Mouse (Mus musculus) megakaryocyte-erythroid progenitor cell, adult 5-6 weeks (primary cell): Measurements from ENCODE around the gene Ptafr. TPM values are rescaled to one million over a fixed set of nuclear protein-coding genes. Genes with fewer than 3 reads are reported as not detected.
A peak's percentile ranks its signal among the peaks of the same experiment; 100 is the strongest.

Experiments
- ATAC-seq: replicated peaks from 2 replicates; pipeline ENCODE4 v1.8.0; 2016; ENCODE audit warnings: mild to moderate bottlenecking, inconsistent platforms; ENCODE audit not compliant: severe bottlenecking, poor library complexity, low FRiP score, low TSS enrichment
- total RNA-seq, 2 experiments: library from RNA; stranded (forward) in 1 of 2; stranded (reverse) in 1 of 2; fragments of 200-1000, 215-1000 nt in 1 of 2; fragments of >200 nt in 1 of 2; fragmentation: Nextera tagmentation in 1 of 2; gene quantifications; 2 replicates each; pipeline ENCODE4 v1.2.3; 2014 to 2017

Gene Ptafr
- total RNA-seq, 2 experiments from 2014 or later: not detected

DNA sequence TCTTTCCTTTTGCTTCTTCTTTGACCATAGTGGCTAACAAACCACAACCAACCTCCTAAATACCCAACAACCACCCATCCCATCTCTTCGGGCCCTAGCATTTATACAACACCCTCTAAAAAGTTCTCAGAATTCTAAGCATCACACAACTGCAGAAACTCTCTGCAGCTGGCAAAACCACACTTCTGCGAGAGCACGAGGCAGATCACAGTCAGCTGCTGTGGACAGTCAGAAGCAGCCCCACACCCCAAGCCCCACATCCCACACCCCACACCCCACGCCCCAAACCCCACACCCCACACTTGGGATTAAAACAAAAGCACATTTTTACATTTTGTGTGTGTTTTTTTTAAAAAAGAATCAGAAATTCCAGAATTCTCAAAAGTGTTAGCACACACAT lies 39.6 kb downstream of the Ptafr start:
- no peak for ATAC-seq

DNA sequence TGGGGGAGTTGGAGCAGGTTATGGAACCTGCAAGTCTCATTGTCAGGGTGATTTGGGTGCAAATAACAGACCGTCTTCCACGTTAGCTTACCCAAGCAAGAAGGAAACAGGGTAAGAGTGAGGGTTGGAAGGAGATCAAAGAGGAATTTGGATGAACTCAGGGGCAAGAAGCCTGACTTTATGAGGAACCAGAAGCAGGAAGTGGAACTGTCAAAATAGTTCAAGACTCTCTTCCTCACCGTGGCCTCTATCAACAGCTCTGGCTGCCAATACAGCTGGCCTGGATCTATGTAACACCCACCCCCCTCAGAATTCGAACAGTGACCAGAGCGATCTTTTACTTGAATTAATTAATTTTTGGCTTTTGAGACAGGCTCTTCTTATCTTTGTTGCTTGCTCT lies 41.9 kb downstream of the Ptafr start:
- ATAC-seq: no peak

DNA sequence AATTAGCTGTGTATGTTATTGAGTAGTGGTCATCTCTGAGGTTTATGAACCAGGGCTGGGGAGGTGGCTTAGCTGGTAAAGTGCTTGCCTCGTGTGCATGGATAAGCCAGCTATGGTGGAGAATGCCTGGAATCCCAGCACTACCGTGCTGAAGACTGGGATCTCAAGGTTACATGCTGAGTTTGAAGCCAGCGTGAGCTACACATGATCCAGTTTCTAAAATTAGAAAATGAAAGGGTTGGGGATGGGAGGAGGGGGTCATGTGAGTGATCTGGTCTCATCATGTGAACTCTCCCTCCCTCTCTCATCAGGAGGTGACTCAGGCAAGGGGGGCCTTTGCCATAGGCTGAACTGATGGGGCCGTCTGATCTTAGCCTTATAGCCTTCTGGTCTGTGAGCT lies 44.3 kb downstream of the Ptafr start:
- no peak for ATAC-seq

DNA sequence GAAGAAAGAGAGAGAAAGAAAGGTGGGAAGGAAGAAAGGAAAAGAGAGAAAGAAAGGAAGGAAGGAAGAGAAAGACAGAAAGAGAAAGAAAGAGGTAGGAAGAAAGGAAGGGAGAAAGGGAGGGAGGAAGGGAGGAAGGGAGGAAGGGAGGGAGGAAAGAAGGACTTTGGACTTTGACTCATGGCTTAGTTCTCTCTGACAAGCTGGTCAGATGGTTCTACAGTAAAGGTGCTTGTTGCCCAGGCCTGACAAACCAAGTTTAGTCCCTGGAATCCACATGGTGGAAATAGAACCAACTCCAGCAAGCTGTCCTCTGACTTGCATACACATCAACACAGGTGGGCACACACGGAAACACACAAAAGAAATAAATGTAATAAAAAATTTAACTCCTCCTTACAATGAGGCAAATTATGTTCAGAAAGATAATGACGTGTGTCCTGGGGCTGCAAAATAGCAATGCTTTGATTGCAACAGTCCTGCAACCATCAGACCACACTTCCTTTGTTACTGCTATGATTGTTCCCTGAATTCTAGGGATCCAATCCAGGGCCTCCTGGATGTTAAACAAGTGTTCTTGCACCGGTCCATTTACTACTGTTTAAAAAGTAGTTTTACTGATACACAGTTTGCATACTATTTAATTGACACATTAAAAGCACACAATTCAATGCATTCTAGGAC lies 46.6 kb downstream of the Ptafr start:
- no peak for ATAC-seq

DNA sequence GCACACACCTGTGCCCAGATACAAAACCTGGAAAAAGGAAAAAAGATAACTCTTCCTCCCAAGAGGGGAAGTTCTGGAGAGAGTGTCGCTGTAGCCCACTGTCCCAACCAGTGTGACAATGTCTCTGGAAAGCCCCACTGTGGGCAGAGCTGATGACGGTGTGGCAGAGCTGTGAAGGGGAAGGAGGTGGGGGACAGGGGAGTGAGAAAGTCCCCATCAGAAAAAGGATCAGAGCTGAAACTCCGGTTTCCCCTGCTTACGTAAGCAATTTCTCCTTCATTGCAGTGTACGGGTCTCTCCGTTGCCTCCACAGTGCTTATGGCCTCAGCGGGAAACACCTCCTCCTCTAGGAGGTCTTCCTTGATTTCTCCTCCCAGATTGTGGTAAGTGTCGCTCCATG lies 47.5 kb downstream of the Ptafr start:
- ATAC-seq: no peak

DNA sequence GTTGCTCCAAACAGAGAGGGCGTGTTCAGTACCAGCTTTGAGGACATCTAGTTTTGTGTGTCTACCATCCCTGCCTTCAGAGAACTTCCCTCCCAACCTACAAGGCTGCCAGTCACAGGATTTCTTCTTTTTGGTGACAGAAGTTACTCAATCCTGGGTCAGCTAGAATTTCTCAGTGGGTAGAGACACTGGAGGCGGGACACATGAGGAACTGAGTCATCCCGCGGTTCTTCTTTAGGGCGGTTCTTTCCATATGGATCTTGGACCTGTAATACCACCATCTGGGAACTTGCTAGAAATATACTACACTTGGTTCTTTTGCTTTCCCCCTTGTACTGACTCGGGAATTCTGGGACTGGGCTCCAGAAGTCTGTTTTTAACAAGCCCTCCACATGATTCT lies 54.0 kb downstream of the Ptafr start:
- no peak for ATAC-seq

DNA sequence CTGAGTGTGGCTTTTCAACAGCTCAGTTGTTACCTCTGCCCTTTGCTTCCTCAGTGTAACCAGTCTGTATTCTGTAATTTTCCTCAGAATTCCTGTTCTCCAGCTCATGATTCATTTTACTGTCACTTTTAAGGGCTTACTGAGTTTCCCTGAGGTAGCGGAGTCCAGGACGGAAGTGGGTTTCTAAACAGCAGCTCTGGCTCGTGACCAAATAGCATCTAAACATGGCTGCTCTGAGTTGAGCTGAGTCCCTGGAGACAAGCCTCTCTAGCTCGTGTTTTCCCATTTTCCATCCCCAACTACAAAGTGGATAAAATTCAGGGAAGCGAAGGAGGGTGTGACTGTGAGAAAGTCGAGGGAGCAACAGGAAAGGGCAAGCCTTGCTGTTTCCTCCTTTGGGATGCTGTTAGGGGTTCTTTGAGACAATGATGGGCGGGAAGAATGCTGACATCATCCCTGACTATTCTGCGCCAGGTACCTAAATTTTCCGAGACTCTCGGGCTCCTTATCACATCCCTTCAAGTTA lies 55.0 kb downstream of the Ptafr start:
- no peak for ATAC-seq

DNA sequence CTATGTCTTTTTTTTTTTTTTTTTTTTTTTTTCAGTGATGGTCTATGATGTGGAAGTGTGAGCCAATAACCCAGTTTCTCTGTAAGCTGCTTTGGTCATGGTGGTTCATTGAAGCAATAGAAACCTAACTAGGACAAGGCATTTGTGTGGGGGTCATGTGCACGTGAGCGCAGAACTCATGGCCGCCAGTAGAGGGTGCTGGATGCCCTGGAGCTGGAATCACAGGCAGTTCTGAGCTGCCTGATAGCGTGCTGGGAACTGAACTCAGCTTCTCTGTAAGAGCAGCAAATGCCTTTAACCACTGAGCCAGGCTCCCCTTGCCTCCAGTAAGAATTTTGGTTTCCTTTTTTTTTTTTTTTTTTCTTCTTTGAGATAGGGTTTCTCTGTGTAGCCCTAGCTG lies 56.3 kb downstream of the Ptafr start:
- no peak for ATAC-seq

DNA sequence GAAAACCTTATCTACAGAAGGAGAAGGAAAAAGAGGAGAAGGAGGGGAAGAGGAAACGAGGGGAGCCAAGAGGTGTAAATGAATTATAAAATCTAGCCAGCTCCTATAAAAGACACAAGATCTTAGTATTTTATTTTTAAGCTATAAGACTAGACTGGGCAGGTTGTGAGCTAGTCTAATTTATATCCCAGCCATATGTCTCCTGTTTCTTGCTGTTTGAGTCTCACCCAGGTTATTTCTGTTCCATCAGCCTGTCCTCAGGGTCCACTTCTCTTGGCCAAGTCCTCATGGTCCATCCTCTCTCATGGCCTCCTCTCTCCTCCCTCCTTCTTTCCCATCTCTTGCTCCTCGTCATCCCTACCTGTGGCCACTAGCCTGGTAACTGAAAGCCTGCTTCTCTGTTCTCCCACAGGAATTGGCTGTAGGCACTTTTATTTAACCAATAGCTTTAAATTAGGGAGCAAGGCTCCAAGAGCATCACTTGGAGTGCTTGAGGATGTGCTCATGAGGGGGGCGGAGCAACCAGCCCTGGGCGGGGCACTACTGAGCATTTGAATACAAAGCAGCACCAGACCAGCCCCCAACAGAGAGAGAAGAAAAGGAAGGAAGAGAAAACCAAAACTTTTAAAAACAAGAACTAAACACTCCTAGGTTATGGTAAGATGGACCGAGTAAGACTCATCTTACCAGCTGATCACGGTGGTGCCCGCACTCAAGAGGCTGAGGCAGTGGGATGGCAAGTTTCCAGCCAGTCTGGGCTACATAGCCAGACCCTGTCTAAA lies 57.6 kb downstream of the Ptafr start:
- 0 out of 2 replicates have a peak, but pooled peaks have one; percentile 31 for ATAC-seq

DNA sequence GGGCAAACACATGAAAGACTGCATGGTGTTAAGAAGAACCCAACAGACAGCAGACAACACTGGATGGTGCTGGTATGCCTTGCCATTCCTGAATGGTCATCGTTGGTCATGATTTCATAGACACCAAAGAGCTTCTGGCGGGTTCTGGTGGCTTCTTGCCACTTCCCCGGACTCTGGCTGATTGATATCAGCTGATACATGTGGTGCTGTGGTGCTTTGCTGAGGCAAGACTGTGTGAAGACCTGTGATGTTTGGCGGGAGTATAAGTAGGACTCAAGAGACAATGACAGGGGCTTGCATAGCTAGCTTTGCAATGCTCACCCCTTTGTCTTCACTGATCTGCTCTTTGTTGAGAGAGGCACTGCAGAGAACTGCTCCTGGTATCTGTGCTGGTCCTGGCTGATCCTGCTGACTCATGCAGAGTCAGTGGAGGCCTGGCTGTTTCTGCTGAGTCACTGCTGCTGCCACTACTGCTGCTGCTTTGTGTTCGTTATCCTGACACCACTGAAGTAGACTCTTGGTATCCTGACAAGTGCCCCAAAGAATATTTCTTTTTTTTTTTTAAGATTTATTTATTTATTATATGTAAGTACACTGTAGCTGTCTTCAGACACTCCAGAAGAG lies 60.3 kb downstream of the Ptafr start:
- peak; percentile 81 for ATAC-seq

DNA sequence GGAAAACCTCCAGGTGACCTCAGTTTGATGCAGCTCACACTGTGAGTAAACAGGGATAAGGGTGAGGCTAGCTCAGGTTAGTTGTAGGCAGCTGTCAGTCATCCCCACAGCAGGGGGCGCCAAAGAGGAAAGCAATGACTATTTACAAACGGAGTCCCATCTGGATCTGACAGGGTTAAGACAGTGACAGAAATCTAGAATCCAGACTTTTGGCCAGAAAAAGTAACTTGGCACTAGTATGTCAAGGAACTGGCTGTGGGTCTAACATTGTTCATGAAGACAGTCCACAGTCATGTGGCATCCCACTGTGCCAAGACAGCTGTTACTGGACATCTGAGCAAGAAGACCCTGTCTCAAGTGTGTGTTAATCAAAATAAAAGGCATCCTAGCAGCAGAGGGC lies 65.0 kb downstream of the Ptafr start:
- ATAC-seq: peak; percentile 67

Other genes starting within 250 kb of the Ptafr start
- gene Trnau1ap, start 234.5 kb upstream of the Ptafr start, total RNA-seq (2014; fragmentation: Nextera tagmentation): 42.1 and 56.8 TPM in 2 replicates
- gene Trnau1ap, start 234.5 kb upstream of the Ptafr start, total RNA-seq (2017): 52.0 and 57.9 TPM in 2 replicates
- 70.1 and 82.4 TPM in 2 replicates for gene Rcc1, start 210.5 kb upstream of the Ptafr start, total RNA-seq (2014; fragmentation: Nextera tagmentation)
- gene Rcc1, start 210.5 kb upstream of the Ptafr start, total RNA-seq (2017): 40.0 and 64.8 TPM in 2 replicates
- 67.0 and 72.8 TPM in 2 replicates for gene Phactr4, start 141.6 kb upstream of the Ptafr start, total RNA-seq (2014; fragmentation: Nextera tagmentation)
- gene Phactr4, start 141.6 kb upstream of the Ptafr start, total RNA-seq (2017): 19.5 and 26.5 TPM in 2 replicates
- 21.2 and 23.4 TPM in 2 replicates for gene Med18, start 100.1 kb upstream of the Ptafr start, total RNA-seq (2014; fragmentation: Nextera tagmentation)
- 8.2 and 16.3 TPM in 2 replicates for gene Med18, start 100.1 kb upstream of the Ptafr start, total RNA-seq (2017)
- gene Sesn2, start 53.6 kb upstream of the Ptafr start, total RNA-seq (2014; fragmentation: Nextera tagmentation): 7.3 and 9.3 TPM in 2 replicates
- 2.6 and 3.8 TPM in 2 replicates for gene Sesn2, start 53.6 kb upstream of the Ptafr start, total RNA-seq (2017)
- 1,479 and 1,723 TPM in 2 replicates for gene Atpif1, start 30.4 kb upstream of the Ptafr start, total RNA-seq (2014; fragmentation: Nextera tagmentation)
- 2,914 and 3,482 TPM in 2 replicates for gene Atpif1, start 30.4 kb upstream of the Ptafr start, total RNA-seq (2017)
- 160 and 183 TPM in 2 replicates for gene Dnajc8, start 28.5 kb upstream of the Ptafr start, total RNA-seq (2014; fragmentation: Nextera tagmentation)
- 481 and 593 TPM in 2 replicates for gene Dnajc8, start 28.5 kb upstream of the Ptafr start, total RNA-seq (2017)
- gene Eya3, start 74.9 kb downstream of the Ptafr start, total RNA-seq (2014; fragmentation: Nextera tagmentation): 34.3 and 35.4 TPM in 2 replicates
- 22.3 and 25.2 TPM in 2 replicates for gene Eya3, start 74.9 kb downstream of the Ptafr start, total RNA-seq (2017)
- gene Xkr8, start 168.5 kb downstream of the Ptafr start, total RNA-seq (2014; fragmentation: Nextera tagmentation): 0.92 and 2.9 TPM in 2 replicates
- gene Xkr8, start 168.5 kb downstream of the Ptafr start, total RNA-seq (2017): 0.42 and 1.9 TPM in 2 replicates
- gene Smpdl3b, start 193.2 kb downstream of the Ptafr start, total RNA-seq (2014; fragmentation: Nextera tagmentation): not detected in 2 replicates
- not detected in 2 replicates for gene Smpdl3b, start 193.2 kb downstream of the Ptafr start, total RNA-seq (2017)
- gene Rpa2, start 204.3 kb downstream of the Ptafr start, total RNA-seq (2014; fragmentation: Nextera tagmentation): 108 and 128 TPM in 2 replicates
- 52.6 and 55.3 TPM in 2 replicates for gene Rpa2, start 204.3 kb downstream of the Ptafr start, total RNA-seq (2017)
- 2.0 and 3.9 TPM in 2 replicates for gene Themis2, start 232.3 kb downstream of the Ptafr start, total RNA-seq (2014; fragmentation: Nextera tagmentation)
- gene Themis2, start 232.3 kb downstream of the Ptafr start, total RNA-seq (2017): 0.80 and 1.7 TPM in 2 replicates